In the genomic region with DNA sequence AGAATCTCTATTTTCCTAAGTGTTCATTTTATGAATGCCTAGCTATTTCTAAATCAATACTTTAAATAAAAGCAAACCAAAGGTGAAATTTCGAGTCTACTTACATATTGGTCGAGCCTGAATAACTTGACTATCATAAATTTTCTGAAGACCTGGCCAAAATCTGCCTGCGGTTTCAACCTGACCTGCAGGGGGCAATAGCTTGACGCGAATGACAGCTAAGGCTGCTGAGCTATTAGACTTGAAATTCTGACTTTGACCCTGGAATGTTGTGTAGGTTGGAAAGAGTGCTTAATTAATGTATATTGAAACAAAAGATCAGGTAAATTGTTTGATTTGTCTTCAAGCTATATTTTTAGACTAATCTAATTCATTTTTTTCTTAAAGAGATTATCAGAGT, we compare ENCODE assay signal across 7 mouse cellular contexts.
DNase-seq lines count a peak whose midpoint lies in the region; ATAC-seq and TF ChIP-seq lines count a peak whose summit lies in the region.

No protein-coding gene starts in this region.

- H3K27ac ChIP-seq in kidney, embryonic 16.5 days (ENCODE audit: low read length) = no peak overlapping the region
- H3K27ac ChIP-seq in bone marrow macrophage, adult 2 months (ENCODE audit: insufficient read depth, low read depth, low read length) = no peak overlapping the region

- peaks cover 13% of the 10 kb centered on the region for H3K4me1 ChIP-seq in kidney, embryonic 16.5 days (ENCODE audit: insufficient read depth, low read length)
- no peaks in the 10 kb centered on the region for H3K4me1 ChIP-seq in bone marrow macrophage, adult 2 months (ENCODE audit: control insufficient read depth, insufficient read depth, low read length)

- H3K4me2 ChIP-seq in kidney, embryonic 16.5 days (replicated peaks; ENCODE audit: low read depth, low read length) = no peak overlapping the region

- H3K9ac ChIP-seq in kidney, embryonic 16.5 days (replicated peaks; ENCODE audit: low read length) = no peak overlapping the region

- peaks cover 35% of the 10 kb centered on the region for H3K27me3 ChIP-seq in kidney, embryonic 16.5 days (ENCODE audit: insufficient read depth, low read length)

- no peak for TF ChIP-seq POLR2A in bone marrow macrophage, adult 2 months (IDR thresholded peaks at IDR 0.05; ENCODE audit: borderline replicate concordance, low read depth, low read length)

- H3K4me3 ChIP-seq in kidney, embryonic 16.5 days (ENCODE audit: low read length) = no peak overlapping the region
- H3K4me3 ChIP-seq in bone marrow macrophage, adult 2 months (ENCODE audit: insufficient read depth, low read length) = no peak overlapping the region

- no peaks in the 10 kb centered on the region for H3K36me3 ChIP-seq in kidney, embryonic 16.5 days (ENCODE audit: insufficient read depth, low read length)

- ATAC-seq in kidney, embryonic 16.5 days (ENCODE audit: low FRiP score, low TSS enrichment) = no peak

- peak; percentile 55 for DNase-seq in kidney, adult 18-20 months
- DNase-seq in MEL-GATA-1-ER (ENCODE audit: extremely low read depth, low read depth) = peak; percentile 8
- DNase-seq in frontal cortex, postnatal 25 days (ENCODE audit: low spot score in 2 of 2) = peak; percentile 70 to 71
- DNase-seq in left cerebral cortex, adult 8-10 months (ENCODE audit: low spot score in 2 of 2) = peak; percentile 45 to 75
- peak; percentile 73 for DNase-seq in right cerebral cortex, postnatal 14 days

- 0% methylated on average over 5 of the region's 5 CpGs for WGBS in kidney, embryonic 16.5 days

- peak; percentile 58; the same call in 1 of the 2 replicates for TF ChIP-seq CTCF in bone marrow macrophage, adult 2 months (IDR thresholded peaks at IDR 0.05; ENCODE audit: low read depth, low read length)

- no peaks in the 10 kb centered on the region for H3K9me3 ChIP-seq in kidney, embryonic 16.5 days (ENCODE audit: low read length)

Comparison
In these comparisons a context has a peak if more than half of its experiments do, and no peak if none do; other contexts are left out.
1. DNase-seq: peak in every context shown above with its lines; median percentile 73 in right cerebral cortex, postnatal 14 days; 70 in frontal cortex, postnatal 25 days; 60 in left cerebral cortex, adult 8-10 months; 55 in kidney, adult 18-20 months; 8 in MEL-GATA-1-ER.